Mouse (Mus musculus) heart, postnatal 14 days (tissue): ENCODE results near the gene Gpc6. TPM values are rescaled to one million over a fixed set of nuclear protein-coding genes. Genes with fewer than 3 reads are reported as not detected.

Experiments
- microRNA-seq, 2 experiments: library from miRNA; unstranded; fragments of <30 nt; microRNA quantifications; one replicate each; pipeline ENCODE4 v1.2.0; 2021 to 2022
- total RNA-seq, 2 experiments: library from RNA; stranded (reverse); gene quantifications; 2 replicates each; pipeline ENCODE4 v1.2.3; 2021

Gpc6 gene
- total RNA-seq, 2 experiments from 2014 or later, result 21.1 to 22.5 TPM

Small RNAs within 50 kb of the gene (microRNA-seq; reads per million reads assigned to microRNA genes)
- 0 reads per million in 2 experiments for gene Mir6239
